Mouse (Mus musculus) mouse embryonic stem cell (cell line): ENCODE data around the gene Rras.

ENCODE experiments used
- in situ Hi-C, 2 experiments: fragments of 300-500 bp; cut with MboI; formaldehyde crosslinking; loops; 1 replicate in 1 of 2; 3 replicates in 1 of 2; pipeline ENCODE4 v1.14.3; 2019 to 2020; ENCODE audit warnings: low sequenced_read_pairs in 2 of 2, low pct_unique_long_range_greater_than_20kb in 1 of 2, mixed read lengths in 1 of 2; ENCODE audit not compliant: unreplicated experiment in 1 of 2

Gene Rras

GRCm38 (mm10) chr7:45068000-45068318 is 50.2 kb downstream of the Rras start:
- in situ Hi-C loops, result no loop called here

- in situ Hi-C loops, result no loop called here
Measured at GRCm38 (mm10) chr7:45069671-45070070, 51.9 kb downstream of the Rras start.
